Mouse (Mus musculus) thymus, postnatal 36 days (tissue): Measurements from ENCODE around the gene Palld.

Experiments
- DNase-seq, 2 experiments: peaks; one replicate each; pipeline ENCODE4 v3.0.0; 2022; ENCODE audit warnings: mixed read lengths in 2 of 2

The Palld gene

GRCm38 (mm10) chr8:61771328-61771727 lies 131.2 kb downstream of the Palld start:
- DNase-seq, result no peak

GRCm38 (mm10) chr8:61769340-61769879 lies 133.1 kb downstream of the Palld start:
- DNase-seq, result no peak

- no peak for DNase-seq
These were observed 142.3 kb downstream of the Palld start for GRCm38 (mm10) chr8:61760190-61760578.

GRCm38 (mm10) chr8:61759327-61760189 lies 142.9 kb downstream of the Palld start:
- DNase-seq, result no peak

GRCm38 (mm10) chr8:61758686-61759326 lies 143.7 kb downstream of the Palld start:
- no peak for DNase-seq

- DNase-seq, result no peak
These were observed 145.2 kb downstream of the Palld start for GRCm38 (mm10) chr8:61756971-61757965.

- no peak for DNase-seq
These were observed 147.3 kb downstream of the Palld start for GRCm38 (mm10) chr8:61755186-61755585.

- no peak for DNase-seq
These were observed 155.4 kb downstream of the Palld start for GRCm38 (mm10) chr8:61747070-61747469.

GRCm38 (mm10) chr8:61745181-61745980 lies 157.1 kb downstream of the Palld start:
- no peak for DNase-seq

- DNase-seq, result no peak
These were observed 158.5 kb downstream of the Palld start for GRCm38 (mm10) chr8:61743764-61744562.

GRCm38 (mm10) chr8:61737465-61737864 lies 165.0 kb downstream of the Palld start:
- no peak for DNase-seq

- no peak for DNase-seq
These were observed 165.7 kb downstream of the Palld start for GRCm38 (mm10) chr8:61736739-61737243.

- no peak for DNase-seq
These were observed 166.4 kb downstream of the Palld start for GRCm38 (mm10) chr8:61736117-61736516.

GRCm38 (mm10) chr8:61734164-61734563 lies 168.3 kb downstream of the Palld start:
- no peak for DNase-seq

GRCm38 (mm10) chr8:61732184-61732583 lies 170.3 kb downstream of the Palld start:
- no peak for DNase-seq

GRCm38 (mm10) chr8:61731306-61732088 lies 171.0 kb downstream of the Palld start:
- no peak for DNase-seq

- DNase-seq, result no peak
These were observed 171.8 kb downstream of the Palld start for GRCm38 (mm10) chr8:61730669-61731068.

GRCm38 (mm10) chr8:61725306-61726017 lies 177.0 kb downstream of the Palld start:
- no peak for DNase-seq

GRCm38 (mm10) chr8:61722226-61722625 lies 180.3 kb downstream of the Palld start:
- DNase-seq, result no peak
